Mouse (Mus musculus): Measurements from ENCODE around the gene Frat2.

Gene Frat2

GRCm38 (mm10) chr19:41818749-41819148 lies 29.2 kb downstream of the Frat2 start:
- DNase-seq (ENCODE audit: low spot score in 2 of 2), result no peak

GRCm38 (mm10) chr19:41817325-41817724 lies 30.6 kb downstream of the Frat2 start:
- DNase-seq (ENCODE audit: low spot score in 2 of 2), result no peak

GRCm38 (mm10) chr19:41816915-41817314 lies 31.0 kb downstream of the Frat2 start:
- DNase-seq (ENCODE audit: low spot score in 2 of 2), result no peak

- DNase-seq (ENCODE audit: low spot score in 2 of 2), result no peak
Observed at GRCm38 (mm10) chr19:41816410-41816809, 31.5 kb downstream of the Frat2 start.

GRCm38 (mm10) chr19:41813374-41813773 lies 34.6 kb downstream of the Frat2 start:
- no peak for DNase-seq (ENCODE audit: low spot score in 2 of 2)

GRCm38 (mm10) chr19:41812525-41812924 lies 35.4 kb downstream of the Frat2 start:
- DNase-seq (ENCODE audit: low spot score in 2 of 2), result no peak

- no peak for DNase-seq (ENCODE audit: low spot score in 2 of 2)
Observed at GRCm38 (mm10) chr19:41810074-41810473, 37.9 kb downstream of the Frat2 start.

GRCm38 (mm10) chr19:41808104-41808634 lies 39.8 kb downstream of the Frat2 start:
- DNase-seq (ENCODE audit: low spot score in 2 of 2), result no peak

- no peak for DNase-seq (ENCODE audit: low spot score in 2 of 2)
Observed at GRCm38 (mm10) chr19:41807497-41807896, 40.4 kb downstream of the Frat2 start.

GRCm38 (mm10) chr19:41805831-41806230 lies 42.1 kb downstream of the Frat2 start:
- no peak for DNase-seq (ENCODE audit: low spot score in 2 of 2)

- peak; percentile 77 to 84 for DNase-seq (ENCODE audit: low spot score in 2 of 2)
Observed at GRCm38 (mm10) chr19:41803322-41803721, 44.6 kb downstream of the Frat2 start.

GRCm38 (mm10) chr19:41801742-41802369 lies 46.1 kb downstream of the Frat2 start, which contains the start of gene Arhgap19:
Gene Arhgap19, minus strand, starts transcription at chr19:41802047.
- DNase-seq (ENCODE audit: low spot score in 2 of 2), result peak; percentile 88 to 90

GRCm38 (mm10) chr19:41800986-41801741 lies 46.8 kb downstream of the Frat2 start:
- no peak for DNase-seq (ENCODE audit: low spot score in 2 of 2)

- DNase-seq (ENCODE audit: low spot score in 2 of 2), result no peak
Observed at GRCm38 (mm10) chr19:41800451-41800850, 47.5 kb downstream of the Frat2 start.

GRCm38 (mm10) chr19:41797536-41797935 lies 50.4 kb downstream of the Frat2 start:
- DNase-seq (ENCODE audit: low spot score in 2 of 2), result no peak

GRCm38 (mm10) chr19:41796789-41797327 lies 51.1 kb downstream of the Frat2 start:
- DNase-seq (ENCODE audit: low spot score in 2 of 2), result peak in 1 of 2 experiments; percentile 10

GRCm38 (mm10) chr19:41796148-41796760 lies 51.7 kb downstream of the Frat2 start:
- DNase-seq (ENCODE audit: low spot score in 2 of 2), result no peak
